Mouse (Mus musculus): ENCODE data around the gene 2210010C04Rik.

The 2210010C04Rik gene

GRCm38 (mm10) chr6:41035409-41035808 is at the start of gene 2210010C04Rik:
2210010C04Rik (minus strand) TSS chr6:41035509.
- no peak for DNase-seq (ENCODE audit: low spot score)

- no peak for DNase-seq (ENCODE audit: low spot score)
Measured at GRCm38 (mm10) chr6:41080121-41080520, 44.8 kb upstream of the 2210010C04Rik start.

- DNase-seq (ENCODE audit: low spot score): no peak
Measured at GRCm38 (mm10) chr6:41078539-41079303, 43.4 kb upstream of the 2210010C04Rik start.

GRCm38 (mm10) chr6:41075753-41076152 is 40.4 kb upstream of the 2210010C04Rik start:
- no peak for DNase-seq (ENCODE audit: low spot score)

GRCm38 (mm10) chr6:41063332-41063731 is 28.0 kb upstream of the 2210010C04Rik start:
- DNase-seq (ENCODE audit: low spot score): no peak

- DNase-seq (ENCODE audit: low spot score): no peak
Measured at GRCm38 (mm10) chr6:41062746-41063145, 27.4 kb upstream of the 2210010C04Rik start.

- no peak for DNase-seq (ENCODE audit: low spot score)
Measured at GRCm38 (mm10) chr6:41062081-41062480, 26.8 kb upstream of the 2210010C04Rik start.

- DNase-seq (ENCODE audit: low spot score): no peak
Measured at GRCm38 (mm10) chr6:41061085-41061484, 25.8 kb upstream of the 2210010C04Rik start.

- no peak for DNase-seq (ENCODE audit: low spot score)
Measured at GRCm38 (mm10) chr6:41057653-41058052, 22.3 kb upstream of the 2210010C04Rik start.

- no peak for DNase-seq (ENCODE audit: low spot score)
Measured at GRCm38 (mm10) chr6:41055581-41055980, 20.3 kb upstream of the 2210010C04Rik start.

- DNase-seq (ENCODE audit: low spot score): no peak
Measured at GRCm38 (mm10) chr6:41054379-41054778, 19.1 kb upstream of the 2210010C04Rik start.

GRCm38 (mm10) chr6:41051824-41052223 is 16.5 kb upstream of the 2210010C04Rik start:
- DNase-seq (ENCODE audit: low spot score): no peak

- DNase-seq (ENCODE audit: low spot score): no peak
Measured at GRCm38 (mm10) chr6:41048602-41049001, 13.3 kb upstream of the 2210010C04Rik start.

GRCm38 (mm10) chr6:41047961-41048360 is 12.7 kb upstream of the 2210010C04Rik start:
- DNase-seq (ENCODE audit: low spot score): no peak

GRCm38 (mm10) chr6:41047202-41047601 is 11.9 kb upstream of the 2210010C04Rik start:
- DNase-seq (ENCODE audit: low spot score): no peak

- no peak for DNase-seq (ENCODE audit: low spot score)
Measured at GRCm38 (mm10) chr6:41046553-41046952, 11.2 kb upstream of the 2210010C04Rik start.

GRCm38 (mm10) chr6:41044753-41045152 is 9.4 kb upstream of the 2210010C04Rik start:
- DNase-seq (ENCODE audit: low spot score): no peak

GRCm38 (mm10) chr6:41044314-41044713 is 9.0 kb upstream of the 2210010C04Rik start:
- no peak for DNase-seq (ENCODE audit: low spot score)

- DNase-seq (ENCODE audit: low spot score): no peak
Measured at GRCm38 (mm10) chr6:41032802-41033201, 2.5 kb downstream of the 2210010C04Rik start.

GRCm38 (mm10) chr6:41032231-41032630 is 3.1 kb downstream of the 2210010C04Rik start:
- no peak for DNase-seq (ENCODE audit: low spot score)

- DNase-seq (ENCODE audit: low spot score): no peak
Measured at GRCm38 (mm10) chr6:41030821-41031220, 4.5 kb downstream of the 2210010C04Rik start.

- DNase-seq (ENCODE audit: low spot score): no peak
Measured at GRCm38 (mm10) chr6:41027053-41027452, 8.3 kb downstream of the 2210010C04Rik start.

- no peak for DNase-seq (ENCODE audit: low spot score)
Measured at GRCm38 (mm10) chr6:41025873-41026650, 9.2 kb downstream of the 2210010C04Rik start.

All from MN1 (cell line).